Mouse (Mus musculus) forebrain, embryonic 10.5 days (tissue): ENCODE measurements around the gene Rtraf. TPM values are rescaled to one million over a fixed set of nuclear protein-coding genes. Genes with fewer than 3 reads are reported as not detected.

Source experiments
- DNase-seq: peaks from one replicate; pipeline ENCODE4 v3.0.0-alpha.2; 2017; ENCODE audit warnings: low spot score; ENCODE audit errors: extremely low spot score
- H3K27ac ChIP-seq: fragments of 300-500 bp; sonication (generic); 2 replicates; pipeline ENCODE4 v1.5.1; 2016; ENCODE audit warnings: mild to moderate bottlenecking
- H3K27me3 ChIP-seq: fragments of 300-500 bp; sonication (generic); 2 replicates; pipeline ENCODE4 v1.6.1; 2016; ENCODE audit warnings: mild to moderate bottlenecking; ENCODE audit not compliant: poor library complexity, severe bottlenecking
- H3K36me3 ChIP-seq: fragments of 300-500 bp; sonication (generic); replicated peaks from 2 replicates; pipeline ENCODE4 v1.6.1; 2016; ENCODE audit warnings: mild to moderate bottlenecking, moderate library complexity
- H3K4me1 ChIP-seq: fragments of 300-500 bp; sonication (generic); 2 replicates; pipeline ENCODE4 v1.6.1; 2016
- H3K4me3 ChIP-seq: fragments of 300-500 bp; sonication (generic); 2 replicates; pipeline ENCODE4 v1.5.1; 2016; ENCODE audit warnings: mild to moderate bottlenecking, moderate library complexity
- H3K9me3 ChIP-seq: fragments of 300-500 bp; sonication (generic); 2 replicates; pipeline ENCODE4 v1.6.1; 2016; ENCODE audit warnings: mild to moderate bottlenecking, moderate library complexity
- WGBS: fragments of 180-500 bp; shearing (Covaris S2); methylation state at CpG from one replicate; pipeline ENCODE4 v1.1.7; 2016; 5-methylcytosine and 5-hydroxymethylcytosine counted together
- polyA plus RNA-seq: library from polyadenylated mRNA; unstranded; fragments of >200 nt; fragmentation: Nextera tagmentation; extraction: Ambion mirVana; gene quantifications from 2 replicates; pipeline ENCODE4 v1.2.1, GENCODE M21; 2016

Rtraf gene
- polyA plus RNA-seq, 1 experiment from 2014 or later, result 234 TPM

GRCm38 (mm10) chr14:19785797-19786588 lies 37.6 kb downstream of the Rtraf start:
- no peaks in the 10 kb centered on the region for H3K9me3 ChIP-seq
- peaks cover 15% of the 10 kb centered on the region for H3K36me3 ChIP-seq
- H3K4me3 ChIP-seq, result no peak overlapping the region
- H3K27me3 ChIP-seq, result no peaks in the 10 kb centered on the region
- WGBS, result 86% methylated on average over 9 of the region's 9 CpGs
- H3K27ac ChIP-seq, result no peak overlapping the region
- no peak for DNase-seq
- no peaks in the 10 kb centered on the region for H3K4me1 ChIP-seq

GRCm38 (mm10) chr14:19777945-19778344 lies 45.7 kb downstream of the Rtraf start:
- Histone ChIP-seq H3K27me3 (no peaks in the 10 kb centered on the region), H3K4me1 (peaks cover 6% of the 10 kb centered on the region; the same call in 1 of the 2 replicates), H3K27ac (no peak overlapping the region), H3K4me3 (no peak overlapping the region), H3K36me3 (peaks cover 57% of the 10 kb centered on the region), H3K9me3 (no peaks in the 10 kb centered on the region)
- no peak for DNase-seq
- whole genome bisulfite sequencing, result 92% methylated on average over 13 of the region's 13 CpGs

GRCm38 (mm10) chr14:19777365-19777764 lies 46.3 kb downstream of the Rtraf start:
- peaks cover 10% of the 10 kb centered on the region for H3K4me1 ChIP-seq
- H3K9me3 ChIP-seq, result no peaks in the 10 kb centered on the region
- H3K36me3 ChIP-seq, result peaks cover 54% of the 10 kb centered on the region
- no peak for DNase-seq
- no peak overlapping the region for H3K4me3 ChIP-seq
- no peak overlapping the region for H3K27ac ChIP-seq
- no peaks in the 10 kb centered on the region for H3K27me3 ChIP-seq
- 97% methylated on average over 6 of the region's 6 CpGs for WGBS

- DNase-seq, result peak; percentile 45
- H3K9me3 ChIP-seq, result no peaks in the 10 kb centered on the region
- no peak overlapping the region for H3K27ac ChIP-seq
- H3K27me3 ChIP-seq, result no peaks in the 10 kb centered on the region
- H3K36me3 ChIP-seq, result peaks cover 50% of the 10 kb centered on the region
- WGBS, result 39% methylated on average over 6 of the region's 6 CpGs
- H3K4me1 ChIP-seq, result peaks cover 14% of the 10 kb centered on the region
- no peak overlapping the region for H3K4me3 ChIP-seq
Measured at GRCm38 (mm10) chr14:19776890-19777289, 46.7 kb downstream of the Rtraf start.

- Histone ChIP-seq H3K4me3 (no peak overlapping the region), H3K4me1 (peaks cover 15% of the 10 kb centered on the region), H3K36me3 (peaks cover 47% of the 10 kb centered on the region), H3K9me3 (no peaks in the 10 kb centered on the region), H3K27me3 (no peaks in the 10 kb centered on the region), H3K27ac (no peak overlapping the region)
- WGBS, result 97% methylated on average over 5 of the region's 5 CpGs
- DNase-seq, result no peak
Measured at GRCm38 (mm10) chr14:19776179-19776578, 47.4 kb downstream of the Rtraf start.

GRCm38 (mm10) chr14:19775491-19775890 lies 48.1 kb downstream of the Rtraf start:
- whole genome bisulfite sequencing, result 94% methylated on average over 4 of the region's 4 CpGs
- no peaks in the 10 kb centered on the region for H3K9me3 ChIP-seq
- H3K36me3 ChIP-seq, result peaks cover 43% of the 10 kb centered on the region
- no peak overlapping the region for H3K4me3 ChIP-seq
- H3K27ac ChIP-seq, result no peak overlapping the region
- no peak for DNase-seq
- H3K27me3 ChIP-seq, result no peaks in the 10 kb centered on the region
- peaks cover 22% of the 10 kb centered on the region for H3K4me1 ChIP-seq

GRCm38 (mm10) chr14:19774036-19774628 lies 49.5 kb downstream of the Rtraf start:
- peaks cover 39% of the 10 kb centered on the region for H3K36me3 ChIP-seq
- H3K27me3 ChIP-seq, result no peaks in the 10 kb centered on the region
- peaks cover 36% of the 10 kb centered on the region for H3K4me1 ChIP-seq
- no peaks in the 10 kb centered on the region for H3K9me3 ChIP-seq
- WGBS, result 88% methylated on average over 13 of the region's 13 CpGs
- no peak overlapping the region for H3K4me3 ChIP-seq
- H3K27ac ChIP-seq, result no peak overlapping the region
- DNase-seq, result no peak

- Histone ChIP-seq H3K36me3 (peaks cover 26% of the 10 kb centered on the region), H3K27ac (peak overlapping the region; percentile 40; the same call in 1 of the 2 replicates), H3K9me3 (0 out of 2 replicates have a peak, but pooled peaks cover 3% of the 10 kb centered on the region), H3K4me3 (no peak overlapping the region), H3K27me3 (no peaks in the 10 kb centered on the region), H3K4me1 (peaks cover 66% of the 10 kb centered on the region)
- DNase-seq, result no peak
- WGBS, result 86% methylated on average over 7 of the region's 7 CpGs
Measured at GRCm38 (mm10) chr14:19771173-19771572, 52.5 kb downstream of the Rtraf start.

- peaks cover 78% of the 10 kb centered on the region for H3K4me1 ChIP-seq
- DNase-seq, result peak; percentile 40
- 0 out of 2 replicates have a peak, but pooled peaks cover 3% of the 10 kb centered on the region for H3K9me3 ChIP-seq
- H3K4me3 ChIP-seq, result no peak overlapping the region
- peaks cover 32% of the 10 kb centered on the region for H3K36me3 ChIP-seq
- H3K27ac ChIP-seq, result peak overlapping the region; percentile 62
- 35% methylated on average over 6 of the region's 6 CpGs for WGBS
- no peaks in the 10 kb centered on the region for H3K27me3 ChIP-seq
Measured at GRCm38 (mm10) chr14:19769441-19770200, 54.0 kb downstream of the Rtraf start.

- Histone ChIP-seq H3K27me3 (no peaks in the 10 kb centered on the region), H3K36me3 (peaks cover 32% of the 10 kb centered on the region), H3K27ac (peak overlapping the region; percentile 69; the same call in 1 of the 2 replicates), H3K9me3 (0 out of 2 replicates have a peak, but pooled peaks cover 3% of the 10 kb centered on the region), H3K4me1 (peaks cover 78% of the 10 kb centered on the region), H3K4me3 (no peak overlapping the region)
- WGBS, result 91% methylated on average over 6 of the region's 6 CpGs
- no peak for DNase-seq
Measured at GRCm38 (mm10) chr14:19768648-19769047, 55.0 kb downstream of the Rtraf start.

- no peak for DNase-seq
- Histone ChIP-seq H3K4me1 (peaks cover 92% of the 10 kb centered on the region), H3K9me3 (0 out of 2 replicates have a peak, but pooled peaks cover 3% of the 10 kb centered on the region), H3K36me3 (peaks cover 32% of the 10 kb centered on the region), H3K27me3 (no peaks in the 10 kb centered on the region), H3K27ac (peak overlapping the region; percentile 67), H3K4me3 (no peak overlapping the region)
- WGBS, result 20% methylated on average over 1 of the region's 1 CpGs
Measured at GRCm38 (mm10) chr14:19766380-19766649, 57.3 kb downstream of the Rtraf start.

GRCm38 (mm10) chr14:19765539-19766379 lies 57.9 kb downstream of the Rtraf start:
- DNase-seq, result no peak
- Histone ChIP-seq H3K27me3 (no peaks in the 10 kb centered on the region), H3K9me3 (0 out of 2 replicates have a peak, but pooled peaks cover 3% of the 10 kb centered on the region), H3K4me3 (no peak overlapping the region), H3K4me1 (peaks cover 92% of the 10 kb centered on the region), H3K27ac (peak overlapping the region; percentile 67), H3K36me3 (peaks cover 32% of the 10 kb centered on the region)
- 71% methylated on average over 9 of the region's 9 CpGs for WGBS
